Mouse (Mus musculus) cerebellum, postnatal 4 days (tissue): ENCODE measurements around the gene Pbrm1.
A peak's percentile ranks its signal among the peaks of the same experiment; 100 is the strongest.

ENCODE experiments used
- DNase-seq, 2 experiments: peaks; one replicate each; pipeline ENCODE4 v3.0.0; 2022; ENCODE audit warnings: low spot score in 2 of 2, mixed read lengths in 1 of 2

Gene Pbrm1

DNA sequence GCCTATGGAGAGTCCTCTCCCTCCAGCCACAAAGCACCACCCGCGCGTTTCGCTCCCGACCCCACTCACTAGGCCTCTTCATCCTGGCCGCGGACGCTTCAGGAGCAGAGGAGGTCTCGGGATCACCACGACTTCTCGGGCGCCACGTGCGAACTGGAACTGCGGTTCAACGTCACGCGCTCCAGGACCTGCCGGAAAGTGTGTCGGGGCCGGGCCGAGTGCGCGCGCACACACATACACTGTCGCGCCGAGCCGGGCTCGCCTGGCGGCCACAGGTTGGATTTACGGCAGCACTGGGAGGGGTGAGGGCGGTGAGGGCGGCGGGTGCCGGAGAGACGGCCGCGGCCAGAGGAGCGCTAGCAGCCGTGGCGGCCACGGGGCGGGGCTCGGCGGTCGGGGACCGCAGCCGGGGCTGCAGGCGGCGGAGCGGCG, at the start of gene Pbrm1, which contains the start of gene Gnl3:
Gene Pbrm1, plus strand, starts transcription at position 279 of the 432 bp plus-strand sequence.
Gene Gnl3, minus strand, starts transcription at position 293 of the 432 bp plus-strand sequence.
- DNase-seq = peak; percentile 94 to 98

DNA sequence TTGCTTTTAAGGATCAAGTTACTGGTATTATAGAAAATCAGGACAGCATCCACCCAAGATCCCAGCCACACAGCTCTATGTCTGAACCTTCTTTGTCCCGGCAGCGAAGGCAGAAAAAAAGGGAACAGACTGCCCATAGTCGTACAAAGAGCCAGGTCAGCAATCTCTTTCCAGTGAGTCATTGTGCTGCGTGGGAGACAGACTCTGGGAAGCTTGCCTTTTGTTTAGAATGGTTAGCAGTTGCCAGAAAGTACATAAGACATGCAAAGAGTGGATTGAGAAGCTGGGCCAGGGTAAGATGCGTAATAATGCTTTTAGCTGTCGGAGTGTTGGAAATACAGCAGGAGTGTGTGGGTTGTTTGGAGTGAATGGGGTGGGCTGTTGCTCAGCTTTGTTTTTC, 44.7 kb upstream of the Pbrm1 start:
- no peak for DNase-seq

- no peak for DNase-seq
These were observed 42.7 kb upstream of the Pbrm1 start for GRCm38 (mm10) chr14:30976222-30976621.

DNA sequence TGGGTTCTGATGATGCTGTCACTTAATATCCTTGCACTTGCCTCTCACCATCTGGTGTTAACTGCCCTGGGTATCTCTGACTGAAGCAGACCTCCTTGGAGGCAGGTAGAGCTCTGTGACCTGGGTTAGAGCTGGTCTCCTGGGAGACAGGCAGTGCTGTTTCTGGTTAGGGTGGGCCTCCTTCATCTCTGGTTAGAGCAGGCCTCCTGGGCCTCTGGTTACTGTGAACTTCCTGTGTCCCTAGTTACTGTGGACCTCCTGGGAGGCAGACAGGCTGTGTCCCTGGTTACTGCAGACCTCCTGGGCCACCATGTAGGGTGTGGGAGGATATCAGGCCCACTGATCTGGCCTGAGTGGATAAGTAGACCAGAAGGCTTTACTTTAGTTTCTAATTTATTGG, 22.5 kb upstream of the Pbrm1 start:
- no peak for DNase-seq

GRCm38 (mm10) chr14:31000356-31000755, 18.6 kb upstream of the Pbrm1 start:
- no peak for DNase-seq

GRCm38 (mm10) chr14:31000816-31001306, 18.1 kb upstream of the Pbrm1 start:
- DNase-seq = no peak

DNA sequence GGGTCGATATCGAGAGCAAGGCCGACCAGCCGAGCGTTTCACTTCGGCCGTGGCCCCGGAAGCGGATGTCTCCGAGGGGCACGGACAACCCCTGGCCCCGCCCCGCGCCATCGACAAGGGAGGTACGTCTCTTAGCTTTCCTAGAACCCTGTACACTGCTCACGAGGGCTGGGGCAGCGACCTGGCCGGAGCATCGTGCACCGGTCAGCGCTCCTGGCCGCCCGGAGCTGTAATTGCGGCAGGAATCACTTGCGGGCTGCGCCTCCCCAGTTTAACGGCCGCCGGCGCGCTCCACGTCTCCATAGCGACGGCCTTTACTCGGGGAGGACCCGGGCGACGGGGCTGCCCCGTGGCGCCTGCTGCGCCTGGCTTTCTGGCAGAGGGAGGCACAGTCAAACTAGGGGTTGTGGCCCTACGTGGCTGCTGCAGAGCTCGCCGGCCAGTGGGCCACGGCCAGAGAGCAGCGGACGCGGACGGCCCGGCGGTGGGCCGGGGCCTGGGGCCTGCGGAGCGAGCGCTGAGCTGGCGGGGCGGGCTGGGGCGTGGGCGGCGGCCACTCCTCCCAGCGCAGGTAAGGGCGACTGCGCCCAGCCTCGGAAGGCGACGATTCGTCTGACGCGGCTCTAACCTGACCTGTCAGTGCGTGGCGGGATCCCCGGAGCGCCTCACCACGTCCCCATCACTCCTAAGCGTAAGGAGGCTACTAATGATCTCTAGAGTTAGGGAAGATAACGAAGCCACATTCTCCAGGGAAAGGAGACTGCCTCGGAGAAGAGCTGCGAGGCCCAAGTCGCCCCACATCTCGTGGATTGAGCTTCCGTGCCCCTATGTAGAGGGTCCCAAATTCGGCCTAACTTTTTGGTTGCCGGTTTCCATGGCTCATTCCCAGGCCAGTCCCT, 17.4 kb upstream of the Pbrm1 start, which contains the start of the genes Glt8d1 and Spcs1:
Gene Glt8d1, plus strand, starts transcription at position 94 of the 899 bp plus-strand sequence.
Gene Spcs1, minus strand, starts transcription at position 366 of the 899 bp plus-strand sequence.
- peak; percentile 61 to 80 for DNase-seq

DNA sequence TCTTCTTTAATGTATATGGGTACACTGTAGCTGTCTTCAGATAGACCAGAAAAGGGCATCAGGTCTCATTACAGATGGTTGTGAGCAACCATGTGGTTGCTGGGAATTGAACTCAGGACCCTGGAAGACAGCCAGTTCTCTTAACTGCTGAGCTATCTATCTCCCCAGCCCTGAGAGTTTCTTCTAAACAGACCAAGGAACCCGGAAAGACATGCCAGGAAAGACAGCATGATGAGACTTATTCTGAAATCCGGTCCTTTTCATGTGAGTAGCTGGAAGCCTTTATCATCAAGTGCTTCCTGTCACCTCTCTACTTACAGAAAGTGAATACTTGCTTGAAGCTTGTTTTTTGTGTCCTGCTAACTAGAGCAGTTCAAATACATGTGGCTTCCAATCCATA, 14.4 kb upstream of the Pbrm1 start:
- no peak for DNase-seq

- no peak for DNase-seq
These were observed 12.2 kb upstream of the Pbrm1 start for GRCm38 (mm10) chr14:31006779-31007178.

DNA sequence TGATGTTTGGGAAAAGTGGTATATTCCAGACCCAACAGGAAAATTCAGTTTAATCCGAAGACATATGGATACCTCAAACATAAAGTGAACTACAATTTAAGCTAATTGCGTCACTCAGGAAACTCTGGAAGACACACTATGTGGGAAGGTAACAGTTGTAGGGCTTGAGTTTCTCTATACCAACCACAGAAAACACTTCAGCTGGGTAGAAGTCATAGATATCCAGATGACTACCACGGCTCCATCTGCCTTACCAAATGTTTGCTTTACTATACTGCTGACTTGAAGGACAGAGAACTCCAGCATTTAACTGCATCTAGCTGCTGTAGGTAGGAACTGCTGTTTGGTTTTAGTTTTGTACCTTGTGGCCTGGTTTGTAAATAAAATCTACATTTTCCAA, 7.3 kb upstream of the Pbrm1 start:
- no peak for DNase-seq

- DNase-seq = no peak
These were observed 5.0 kb upstream of the Pbrm1 start for GRCm38 (mm10) chr14:31013928-31014327.

- no peak for DNase-seq
These were observed 2.9 kb upstream of the Pbrm1 start for GRCm38 (mm10) chr14:31016063-31016462.

DNA sequence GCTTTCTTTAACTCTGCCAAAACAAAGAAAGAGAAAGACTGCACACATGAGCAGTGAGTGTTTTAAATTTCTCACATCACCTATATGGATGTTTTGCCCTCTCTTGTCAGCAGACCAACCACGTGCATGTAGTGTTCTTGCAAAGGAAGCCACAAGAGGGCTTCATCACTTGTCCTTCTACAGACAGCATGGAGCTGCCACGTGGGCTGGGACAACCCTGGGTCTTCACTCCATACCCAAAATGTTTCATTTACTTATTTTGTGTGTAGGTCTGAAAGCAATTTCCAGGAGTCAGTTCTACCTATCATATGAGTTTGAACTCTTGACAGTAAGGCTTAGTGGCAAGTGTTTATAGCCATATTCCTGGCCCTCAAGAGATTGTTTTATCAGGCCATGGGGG, 1.1 kb upstream of the Pbrm1 start:
- DNase-seq = no peak

DNA sequence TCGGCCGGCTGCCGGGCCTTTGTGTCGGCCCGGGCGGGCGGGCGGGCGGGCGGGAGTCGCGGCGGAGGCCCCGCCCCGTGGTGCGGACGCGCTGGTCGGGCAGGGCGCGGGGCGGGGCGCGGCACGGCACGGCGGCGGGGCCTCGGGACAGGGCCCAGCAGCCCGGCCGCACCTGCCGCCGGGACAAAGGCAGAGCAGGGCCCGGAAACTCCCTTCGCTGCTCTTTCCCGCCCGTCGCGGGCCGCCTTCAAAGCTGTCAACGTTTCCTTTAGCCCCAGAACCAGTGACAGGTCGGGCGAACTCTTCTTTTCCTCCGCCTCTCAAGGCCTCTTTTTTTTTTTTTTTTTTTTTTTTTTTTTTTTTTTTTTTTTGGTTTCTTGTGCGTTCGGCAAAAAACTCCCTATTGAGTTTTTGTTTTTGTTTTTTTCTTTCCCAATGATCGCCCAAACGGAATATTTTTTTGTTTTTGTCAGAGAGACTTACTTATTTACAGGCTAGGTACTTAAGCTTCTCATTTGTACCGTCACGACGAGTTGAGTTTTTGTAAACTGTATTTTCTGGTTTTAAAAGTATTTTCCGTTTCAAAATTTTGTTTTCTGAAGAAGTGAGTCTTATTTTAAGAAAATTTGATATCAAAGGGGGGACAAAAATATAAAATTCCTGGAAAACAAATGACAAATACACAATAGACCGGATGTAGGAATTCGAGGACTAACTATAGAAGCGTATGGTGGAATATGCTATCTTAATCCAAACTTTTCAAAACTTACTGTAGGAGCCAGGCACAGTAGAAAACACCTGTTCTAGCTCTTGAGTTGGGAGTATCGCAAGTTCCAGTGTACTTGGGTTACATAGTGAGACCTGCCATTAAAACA, 630 bp downstream of the Pbrm1 start:
- peak in 1 of 2 experiments; percentile 23 for DNase-seq

GRCm38 (mm10) chr14:31022579-31022978, 3.6 kb downstream of the Pbrm1 start:
- no peak for DNase-seq

DNA sequence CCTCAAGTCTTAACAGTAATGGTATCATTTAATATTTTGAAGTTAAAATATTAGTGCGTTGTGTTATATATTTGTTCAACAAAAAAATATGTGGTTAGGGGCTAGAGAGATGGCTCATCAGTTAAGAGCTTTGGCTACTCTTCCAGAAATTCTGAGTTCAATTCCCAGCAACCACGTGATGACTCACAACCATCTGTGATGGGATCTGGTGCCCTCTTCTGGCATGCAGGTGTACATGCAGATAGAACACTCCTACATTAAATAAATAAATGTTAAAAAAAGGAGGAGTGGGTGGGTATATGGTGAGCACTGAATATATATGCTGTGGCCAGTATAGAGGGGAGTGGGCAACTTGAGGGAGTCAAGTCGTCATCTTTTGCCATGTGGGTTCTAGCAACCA, 6.8 kb downstream of the Pbrm1 start:
- no peak for DNase-seq

GRCm38 (mm10) chr14:31045296-31045695, 26.4 kb downstream of the Pbrm1 start:
- no peak for DNase-seq

DNA sequence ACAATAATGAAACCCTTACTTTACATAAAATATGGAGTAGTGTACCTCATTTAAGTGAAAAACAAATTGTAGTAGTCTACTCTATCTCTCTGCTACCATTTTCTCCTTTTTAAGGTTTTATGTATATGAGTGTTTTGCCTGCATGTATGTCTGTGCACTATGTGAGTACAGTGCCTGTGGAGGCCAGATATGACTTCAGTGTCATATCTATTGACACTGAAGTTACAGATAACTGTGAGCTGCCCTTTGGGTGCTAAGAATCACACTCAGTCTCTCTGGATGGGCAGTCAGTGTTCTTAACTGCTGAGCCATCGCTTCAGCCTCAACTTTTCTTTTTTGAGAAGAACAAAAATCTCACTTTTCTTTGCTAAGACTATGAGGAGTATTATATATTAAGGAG, 26.9 kb downstream of the Pbrm1 start:
- no peak for DNase-seq

GRCm38 (mm10) chr14:31062277-31062676, 43.3 kb downstream of the Pbrm1 start:
- no peak for DNase-seq

GRCm38 (mm10) chr14:31069086-31069733, 50.3 kb downstream of the Pbrm1 start:
- DNase-seq = no peak

- no peak for DNase-seq
These were observed 59.8 kb downstream of the Pbrm1 start for GRCm38 (mm10) chr14:31078597-31079208.
